ENCODE assay signal across 7 mouse cellular contexts in the genomic region with DNA sequence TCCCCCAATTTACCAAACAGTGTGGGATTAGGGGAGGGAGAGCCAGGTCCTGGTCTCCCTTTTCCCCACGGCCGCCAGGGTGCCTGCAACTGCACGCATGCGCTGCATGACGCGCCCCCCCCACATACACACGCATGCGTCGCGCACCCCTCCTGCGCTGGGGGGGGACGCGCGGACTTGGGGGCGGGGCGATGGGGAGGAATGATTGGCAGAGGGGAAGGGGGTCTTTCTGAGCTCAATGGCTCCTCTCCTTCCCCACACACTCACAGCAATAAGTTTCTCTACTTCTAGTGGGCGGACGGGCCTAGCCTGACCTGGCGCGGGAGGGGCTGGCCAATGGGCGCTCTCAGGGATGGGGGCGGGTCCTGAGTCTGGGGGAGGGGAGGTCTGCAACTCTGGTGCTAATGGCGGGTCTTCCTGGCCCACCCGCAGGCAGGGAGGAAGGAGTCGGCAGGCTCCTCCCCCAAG. TPM values are rescaled to one million over a fixed set of nuclear protein-coding genes. Genes with fewer than 3 reads are reported as not detected.
DNase-seq lines count a peak whose midpoint lies in the region; ATAC-seq lines count a peak whose summit lies in the region.

No protein-coding gene starts in this region.

- no peak overlapping the region for H3K27ac ChIP-seq in intestine, embryonic 14.5 days (ENCODE audit: low read depth)

- H3K9ac ChIP-seq in intestine, embryonic 14.5 days (ENCODE audit: low read length) = no peak overlapping the region

- H3K4me3 ChIP-seq in intestine, embryonic 14.5 days (ENCODE audit: low read depth, low read length) = peak overlapping the region; percentile 26

- no peaks in the 10 kb centered on the region for H3K4me1 ChIP-seq in intestine, embryonic 14.5 days (replicated peaks; ENCODE audit: control insufficient read depth, insufficient read depth, low read length)

- peak; percentile 28 for DNase-seq in thymus, postnatal 4 days
- no peak for DNase-seq in thymus, postnatal 25 days
- DNase-seq in embryo, embryonic 11 days = peak; percentile 90
- peak; percentile 64 for DNase-seq in intestine, embryonic 14.5 days (ENCODE audit: low spot score)
- DNase-seq in lung, postnatal 14 days = peak; percentile 40
- no peak for DNase-seq in ovary, postnatal 36 days (ENCODE audit: low spot score)
- no peak for DNase-seq in testis, postnatal 14 days (ENCODE audit: low spot score)

- H3K36me3 ChIP-seq in intestine, embryonic 14.5 days (ENCODE audit: control insufficient read depth, insufficient read depth, low read length) = no peaks in the 10 kb centered on the region

- WGBS in intestine, embryonic 14.5 days = 0% methylated on average over 24 of the region's 25 CpGs

- H3K27me3 ChIP-seq in intestine, embryonic 14.5 days (replicated peaks; ENCODE audit: control insufficient read depth, insufficient read depth, low read length) = peaks cover 67% of the 10 kb centered on the region

- peak; percentile 28; the same call in 1 of the 2 replicates for ATAC-seq in intestine, embryonic 14.5 days (replicated peaks; ENCODE audit: low FRiP score, low TSS enrichment, low read depth)

- peak overlapping the region; percentile 53 for H3K4me2 ChIP-seq in intestine, embryonic 14.5 days (ENCODE audit: low read length)

- no peaks in the 10 kb centered on the region for H3K9me3 ChIP-seq in intestine, embryonic 14.5 days (ENCODE audit: control insufficient read depth, low read length)

RNA-seq across cellular contexts. Expression of a gene that starts 13.7 kb away (rescaled TPM):
- 0.19 and 0.26 TPM in 2 replicates for polyA plus RNA-seq in intestine, embryonic 14.5 days (2014; fragmentation: Nextera tagmentation; extraction: Ambion mirVana)

RNA-seq across cellular contexts. Expression of a gene that starts 32.0 kb away (rescaled TPM):
- 1.6 and 1.7 TPM in 2 replicates for polyA plus RNA-seq in intestine, embryonic 14.5 days (2014; fragmentation: Nextera tagmentation; extraction: Ambion mirVana)

RNA-seq across cellular contexts. Expression of a gene that starts 50.4 kb away (rescaled TPM):
- 69.4 and 70.6 TPM in 2 replicates for polyA plus RNA-seq in intestine, embryonic 14.5 days (2014; fragmentation: Nextera tagmentation; extraction: Ambion mirVana)

RNA-seq across cellular contexts. Expression of a gene that starts 55.5 kb away (rescaled TPM):
- polyA plus RNA-seq in intestine, embryonic 14.5 days (2014; fragmentation: Nextera tagmentation; extraction: Ambion mirVana) = 74.7 and 75.2 TPM in 2 replicates

Comparison
In these comparisons a context has a peak if more than half of its experiments do, and no peak if none do; other contexts are left out.
1. DNase-seq: peak in thymus, postnatal 4 days (single experiment), embryo, embryonic 11 days (single experiment), intestine, embryonic 14.5 days (single experiment) and lung, postnatal 14 days (single experiment); none in thymus, postnatal 25 days (single experiment), ovary, postnatal 36 days (single experiment) and testis, postnatal 14 days (single experiment).